Mouse (Mus musculus) CH12F3 (cell line): Measurements from ENCODE around the gene Gm379.

Experiments
- in situ Hi-C: fragments of 300-500 bp; cut with MboI; formaldehyde crosslinking; loops from 2 replicates; pipeline ENCODE4 v1.14.3; 2020; ENCODE audit warnings: low sequenced_read_pairs

Gm379 gene

GRCm38 (mm10) chrX:108664885-108665284, at the start of gene Gm379:
Gene Gm379 (minus strand): TSS chrX:108664891.
- in situ Hi-C loops: no loop called here

GRCm38 (mm10) chrX:108704312-108704711, 39.6 kb upstream of the Gm379 start:
- in situ Hi-C loops: no loop called here

- in situ Hi-C loops: no loop called here
Observed at GRCm38 (mm10) chrX:108668868-108669267, 4.2 kb upstream of the Gm379 start.

- in situ Hi-C loops: no loop called here
Observed at GRCm38 (mm10) chrX:108621991-108622390, 42.7 kb downstream of the Gm379 start.

GRCm38 (mm10) chrX:108620886-108621285, 43.8 kb downstream of the Gm379 start:
- in situ Hi-C loops: no loop called here
